Mouse (Mus musculus): ENCODE measurements at regions not wholly inside any gene's neighbourhood (a gene's known extent, or its start where the extent isn't known, plus 50 kb on each side); places are given as distances from the start of the nearest gene placed in this dataset.

- Histone ChIP-seq H3K36me3 (ENCODE audit: insufficient read depth, low read length) (no peaks in the 10 kb centered on the region), H3K27ac (ENCODE audit: low read length) (no peak overlapping the region), H3K9ac (replicated peaks; ENCODE audit: low read length) (no peak overlapping the region), H3K4me2 (replicated peaks; ENCODE audit: low read depth, low read length) (no peak overlapping the region), H3K4me3 (ENCODE audit: low read length) (no peak overlapping the region), H3K27me3 (ENCODE audit: insufficient read depth, low read length) (no peaks in the 10 kb centered on the region), H3K9me3 (ENCODE audit: low read length) (no peaks in the 10 kb centered on the region), H3K4me1 (ENCODE audit: insufficient read depth, low read length) (no peaks in the 10 kb centered on the region)
- no peak for ATAC-seq (ENCODE audit: low FRiP score, low TSS enrichment)
- 57% methylated on average over 6 of the region's 6 CpGs for WGBS
Observed at GRCm38 (mm10) chr13:30067581-30068375, 68.5 kb upstream of the Mboat1 start.

GRCm38 (mm10) chr13:30065520-30065919, 70.8 kb upstream of the Mboat1 start:
- no peak overlapping the region for H3K9ac ChIP-seq (replicated peaks; ENCODE audit: low read length)
- no peaks in the 10 kb centered on the region for H3K4me1 ChIP-seq (ENCODE audit: insufficient read depth, low read length)
- no peaks in the 10 kb centered on the region for H3K27me3 ChIP-seq (ENCODE audit: insufficient read depth, low read length)
- no peaks in the 10 kb centered on the region for H3K36me3 ChIP-seq (ENCODE audit: insufficient read depth, low read length)
- no peak overlapping the region for H3K4me2 ChIP-seq (replicated peaks; ENCODE audit: low read depth, low read length)
- no peaks in the 10 kb centered on the region for H3K9me3 ChIP-seq (ENCODE audit: low read length)
- WGBS = 59% methylated on average over 8 of the region's 8 CpGs
- H3K27ac ChIP-seq (ENCODE audit: low read length) = no peak overlapping the region
- H3K4me3 ChIP-seq (ENCODE audit: low read length) = no peak overlapping the region
- no peak for ATAC-seq (ENCODE audit: low FRiP score, low TSS enrichment)

- Histone ChIP-seq H3K9ac (replicated peaks; ENCODE audit: low read length) (no peak overlapping the region), H3K9me3 (ENCODE audit: low read length) (no peaks in the 10 kb centered on the region), H3K4me3 (ENCODE audit: low read length) (no peak overlapping the region), H3K27me3 (ENCODE audit: insufficient read depth, low read length) (no peaks in the 10 kb centered on the region), H3K36me3 (ENCODE audit: insufficient read depth, low read length) (no peaks in the 10 kb centered on the region), H3K4me2 (replicated peaks; ENCODE audit: low read depth, low read length) (no peak overlapping the region), H3K4me1 (ENCODE audit: insufficient read depth, low read length) (no peaks in the 10 kb centered on the region), H3K27ac (ENCODE audit: low read length) (no peak overlapping the region)
- ATAC-seq (ENCODE audit: low FRiP score, low TSS enrichment) = no peak
- 80% methylated on average over 3 of the region's 3 CpGs for WGBS
Observed at GRCm38 (mm10) chr13:30063741-30064140, 72.5 kb upstream of the Mboat1 start.

- Histone ChIP-seq H3K4me3 (ENCODE audit: low read length) (no peak overlapping the region), H3K27me3 (ENCODE audit: insufficient read depth, low read length) (no peaks in the 10 kb centered on the region), H3K4me2 (replicated peaks; ENCODE audit: low read depth, low read length) (no peak overlapping the region), H3K9me3 (ENCODE audit: low read length) (no peaks in the 10 kb centered on the region), H3K9ac (replicated peaks; ENCODE audit: low read length) (no peak overlapping the region), H3K36me3 (ENCODE audit: insufficient read depth, low read length) (no peaks in the 10 kb centered on the region), H3K4me1 (ENCODE audit: insufficient read depth, low read length) (no peaks in the 10 kb centered on the region), H3K27ac (ENCODE audit: low read length) (no peak overlapping the region)
- no peak for ATAC-seq (ENCODE audit: low FRiP score, low TSS enrichment)
- WGBS = 55% methylated on average over 4 of the region's 4 CpGs
Observed at GRCm38 (mm10) chr13:30062285-30062684, 74.0 kb upstream of the Mboat1 start.

- ATAC-seq (ENCODE audit: low FRiP score, low TSS enrichment) = no peak
- Histone ChIP-seq H3K4me3 (ENCODE audit: low read length) (no peak overlapping the region), H3K27me3 (ENCODE audit: insufficient read depth, low read length) (no peaks in the 10 kb centered on the region), H3K9me3 (ENCODE audit: low read length) (no peaks in the 10 kb centered on the region), H3K27ac (ENCODE audit: low read length) (no peak overlapping the region), H3K4me1 (ENCODE audit: insufficient read depth, low read length) (peaks cover 7% of the 10 kb centered on the region), H3K4me2 (replicated peaks; ENCODE audit: low read depth, low read length) (no peak overlapping the region), H3K36me3 (ENCODE audit: insufficient read depth, low read length) (no peaks in the 10 kb centered on the region), H3K9ac (replicated peaks; ENCODE audit: low read length) (no peak overlapping the region)
- 79% methylated on average over 3 of the region's 3 CpGs for WGBS
Observed at GRCm38 (mm10) chr13:30055141-30055645, 69.3 kb upstream of the E2f3 start.

- Histone ChIP-seq H3K9ac (replicated peaks; ENCODE audit: low read length) (no peak overlapping the region), H3K27me3 (ENCODE audit: insufficient read depth, low read length) (no peaks in the 10 kb centered on the region), H3K4me1 (ENCODE audit: insufficient read depth, low read length) (peaks cover 7% of the 10 kb centered on the region), H3K9me3 (ENCODE audit: low read length) (no peaks in the 10 kb centered on the region), H3K4me2 (replicated peaks; ENCODE audit: low read depth, low read length) (no peak overlapping the region), H3K27ac (ENCODE audit: low read length) (no peak overlapping the region), H3K4me3 (ENCODE audit: low read length) (no peak overlapping the region), H3K36me3 (ENCODE audit: insufficient read depth, low read length) (no peaks in the 10 kb centered on the region)
- WGBS = 40% methylated on average over 16 of the region's 16 CpGs
- peak; percentile 27; the same call in 1 of the 2 replicates for ATAC-seq (ENCODE audit: low FRiP score, low TSS enrichment)
Observed at GRCm38 (mm10) chr13:30051891-30052550, 66.2 kb upstream of the E2f3 start.

- 62% methylated on average over 9 of the region's 9 CpGs for WGBS
- Histone ChIP-seq H3K4me3 (ENCODE audit: low read length) (no peak overlapping the region), H3K9ac (replicated peaks; ENCODE audit: low read length) (no peak overlapping the region), H3K36me3 (ENCODE audit: insufficient read depth, low read length) (no peaks in the 10 kb centered on the region), H3K27ac (ENCODE audit: low read length) (no peak overlapping the region), H3K4me2 (replicated peaks; ENCODE audit: low read depth, low read length) (no peak overlapping the region), H3K9me3 (ENCODE audit: low read length) (no peaks in the 10 kb centered on the region), H3K4me1 (ENCODE audit: insufficient read depth, low read length) (peaks cover 7% of the 10 kb centered on the region), H3K27me3 (ENCODE audit: insufficient read depth, low read length) (no peaks in the 10 kb centered on the region)
- no peak for ATAC-seq (ENCODE audit: low FRiP score, low TSS enrichment)
Observed at GRCm38 (mm10) chr13:30050745-30051508, 65.1 kb upstream of the E2f3 start.

- Histone ChIP-seq H3K9ac (replicated peaks; ENCODE audit: low read length) (no peak overlapping the region), H3K4me2 (replicated peaks; ENCODE audit: low read depth, low read length) (no peak overlapping the region), H3K27ac (ENCODE audit: low read length) (no peak overlapping the region), H3K27me3 (ENCODE audit: insufficient read depth, low read length) (no peaks in the 10 kb centered on the region), H3K9me3 (ENCODE audit: low read length) (no peaks in the 10 kb centered on the region), H3K36me3 (ENCODE audit: insufficient read depth, low read length) (no peaks in the 10 kb centered on the region), H3K4me1 (ENCODE audit: insufficient read depth, low read length) (peaks cover 7% of the 10 kb centered on the region), H3K4me3 (ENCODE audit: low read length) (no peak overlapping the region)
- no peak for ATAC-seq (ENCODE audit: low FRiP score, low TSS enrichment)
- WGBS = 62% methylated on average over 11 of the region's 11 CpGs
Observed at GRCm38 (mm10) chr13:30048260-30048859, 62.5 kb upstream of the E2f3 start.

- no peak overlapping the region for H3K4me3 ChIP-seq (ENCODE audit: low read length)
- no peaks in the 10 kb centered on the region for H3K9me3 ChIP-seq (ENCODE audit: low read length)
- H3K36me3 ChIP-seq (ENCODE audit: insufficient read depth, low read length) = no peaks in the 10 kb centered on the region
- no peak overlapping the region for H3K9ac ChIP-seq (replicated peaks; ENCODE audit: low read length)
- no peak for ATAC-seq (ENCODE audit: low FRiP score, low TSS enrichment)
- 89% methylated on average over 5 of the region's 5 CpGs for WGBS
- no peaks in the 10 kb centered on the region for H3K27me3 ChIP-seq (ENCODE audit: insufficient read depth, low read length)
- no peak overlapping the region for H3K27ac ChIP-seq (ENCODE audit: low read length)
- H3K4me1 ChIP-seq (ENCODE audit: insufficient read depth, low read length) = peaks cover 1% of the 10 kb centered on the region
- no peak overlapping the region for H3K4me2 ChIP-seq (replicated peaks; ENCODE audit: low read depth, low read length)
Observed at GRCm38 (mm10) chr13:30046504-30047169, 60.8 kb upstream of the E2f3 start.
